Mouse (Mus musculus): ENCODE measurements at regions not wholly inside any gene's neighbourhood (a gene's known extent, or its start where the extent isn't known, plus 50 kb on each side); places are given as distances from the start of the nearest gene placed in this dataset.
A peak's percentile ranks its signal among the peaks of the same experiment; 100 is the strongest.

DNA sequence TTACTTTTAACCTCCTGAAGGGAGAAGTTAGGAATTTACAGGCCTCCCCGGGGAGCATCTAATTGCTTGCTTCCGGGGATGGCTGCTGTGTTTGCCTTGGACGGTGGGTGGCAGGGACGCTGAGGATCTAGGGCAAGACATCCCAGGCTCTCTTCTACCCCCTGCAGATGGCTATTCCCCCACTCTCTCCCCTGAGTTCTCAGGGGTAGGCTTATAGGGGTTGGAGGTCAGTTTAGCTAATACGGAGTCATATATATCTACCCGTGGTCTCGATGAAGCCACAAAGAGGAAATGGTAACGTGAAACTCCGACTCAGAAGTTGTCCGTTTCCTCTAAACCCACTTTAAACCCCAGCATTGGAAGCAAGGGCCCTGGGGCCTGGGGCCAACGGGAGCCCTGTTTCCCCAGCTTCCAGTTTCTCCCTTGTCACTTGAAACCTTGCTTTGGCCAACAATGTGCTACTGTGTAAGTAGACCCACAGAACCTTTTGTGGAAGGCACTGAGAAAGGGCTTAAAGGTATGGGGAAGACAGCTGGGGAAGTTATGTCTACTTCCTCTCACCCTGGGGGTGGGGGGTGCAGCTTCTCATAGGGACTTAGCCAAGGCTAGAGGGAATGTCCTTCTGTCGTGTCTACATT, 156.4 kb downstream of the Opa1 start:
- H3K9me3 ChIP-seq (replicated peaks; ENCODE audit: control insufficient read depth, low read length), result no peaks in the 10 kb centered on the region
- H3K4me2 ChIP-seq (ENCODE audit: low read length), result no peak overlapping the region
- peaks cover 12% of the 10 kb centered on the region for H3K4me1 ChIP-seq (ENCODE audit: control insufficient read depth, insufficient read depth, low read length)
- no peak overlapping the region for H3K27ac ChIP-seq (ENCODE audit: low read depth, low read length)
- DNase-seq (ENCODE audit: low spot score), result peak; percentile 24
- H3K27me3 ChIP-seq (replicated peaks; ENCODE audit: control insufficient read depth, insufficient read depth, low read length), result peaks cover 13% of the 10 kb centered on the region
- no peak overlapping the region for H3K4me3 ChIP-seq (ENCODE audit: low read depth, low read length)
- H3K9ac ChIP-seq (ENCODE audit: low read length), result peak overlapping the region; percentile 29; the same call in 1 of the 2 replicates
- 27% methylated on average over 12 of the region's 12 CpGs for WGBS
- H3K36me3 ChIP-seq (ENCODE audit: control insufficient read depth, insufficient read depth, low read length), result no peaks in the 10 kb centered on the region
- ATAC-seq, result peak; percentile 25; the same call in 1 of the 2 replicates

DNA sequence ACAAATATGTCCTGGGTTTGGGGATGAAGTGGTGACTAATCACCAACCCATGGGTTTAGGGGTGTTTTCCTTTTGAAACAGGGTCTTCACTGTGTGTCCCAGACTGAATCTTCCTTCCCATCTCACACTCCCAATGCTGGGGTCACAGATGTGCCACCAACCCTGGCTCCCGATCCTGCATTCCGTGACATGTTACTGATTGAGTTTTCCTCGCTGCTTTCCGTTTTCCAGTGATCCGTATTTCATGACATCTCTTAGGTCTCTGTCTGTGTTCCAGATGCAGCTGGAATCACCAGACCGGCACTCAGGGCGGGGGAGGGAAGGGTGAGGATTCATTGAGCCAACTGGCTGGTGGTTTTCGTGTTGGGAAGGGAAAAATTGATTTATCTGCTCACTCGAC, 157.1 kb downstream of the Opa1 start:
- H3K4me1 ChIP-seq (ENCODE audit: control insufficient read depth, insufficient read depth, low read length), result peaks cover 12% of the 10 kb centered on the region
- 85% methylated on average over 9 of the region's 9 CpGs for WGBS
- H3K27ac ChIP-seq (ENCODE audit: low read depth, low read length), result no peak overlapping the region
- H3K9ac ChIP-seq (ENCODE audit: low read length), result no peak overlapping the region
- no peaks in the 10 kb centered on the region for H3K36me3 ChIP-seq (ENCODE audit: control insufficient read depth, insufficient read depth, low read length)
- ATAC-seq (no peak), DNase-seq (ENCODE audit: low spot score) (no peak)
- H3K27me3 ChIP-seq (replicated peaks; ENCODE audit: control insufficient read depth, insufficient read depth, low read length), result peaks cover 13% of the 10 kb centered on the region; the same call in 1 of the 2 replicates
- no peaks in the 10 kb centered on the region for H3K9me3 ChIP-seq (replicated peaks; ENCODE audit: control insufficient read depth, low read length)
- no peak overlapping the region for H3K4me3 ChIP-seq (ENCODE audit: low read depth, low read length)
- H3K4me2 ChIP-seq (ENCODE audit: low read length), result no peak overlapping the region

DNA sequence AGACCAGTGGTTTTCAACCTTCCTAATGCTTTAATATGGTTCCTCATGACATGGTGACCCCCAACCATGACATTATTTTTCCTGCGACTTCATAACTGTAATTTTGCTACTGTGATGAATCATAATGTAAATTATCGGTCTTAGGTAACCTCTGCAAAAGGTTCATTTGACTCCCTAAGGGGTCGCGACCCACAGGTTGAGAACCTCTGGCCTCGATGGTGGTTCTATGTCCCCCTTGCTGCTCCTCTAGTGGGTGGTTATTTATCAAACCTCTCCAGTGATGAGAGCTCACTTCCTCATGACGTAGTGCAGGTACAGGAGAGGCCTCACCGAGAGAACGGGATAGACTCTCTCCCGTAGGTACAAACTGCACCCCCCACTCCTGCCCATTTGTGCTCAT, 158.9 kb downstream of the Opa1 start:
- H3K4me1 ChIP-seq (ENCODE audit: control insufficient read depth, insufficient read depth, low read length), result peaks cover 12% of the 10 kb centered on the region
- DNase-seq (ENCODE audit: low spot score), result no peak
- H3K27ac ChIP-seq (ENCODE audit: low read depth, low read length), result no peak overlapping the region
- H3K36me3 ChIP-seq (ENCODE audit: control insufficient read depth, insufficient read depth, low read length), result no peaks in the 10 kb centered on the region
- 97% methylated on average over 9 of the region's 9 CpGs for WGBS
- H3K4me3 ChIP-seq (ENCODE audit: low read depth, low read length), result no peak overlapping the region
- no peak for ATAC-seq
- H3K27me3 ChIP-seq (replicated peaks; ENCODE audit: control insufficient read depth, insufficient read depth, low read length), result peaks cover 4% of the 10 kb centered on the region; the same call in 1 of the 2 replicates
- no peak overlapping the region for H3K9ac ChIP-seq (ENCODE audit: low read length)
- H3K9me3 ChIP-seq (replicated peaks; ENCODE audit: control insufficient read depth, low read length), result no peaks in the 10 kb centered on the region
- no peak overlapping the region for H3K4me2 ChIP-seq (ENCODE audit: low read length)

DNA sequence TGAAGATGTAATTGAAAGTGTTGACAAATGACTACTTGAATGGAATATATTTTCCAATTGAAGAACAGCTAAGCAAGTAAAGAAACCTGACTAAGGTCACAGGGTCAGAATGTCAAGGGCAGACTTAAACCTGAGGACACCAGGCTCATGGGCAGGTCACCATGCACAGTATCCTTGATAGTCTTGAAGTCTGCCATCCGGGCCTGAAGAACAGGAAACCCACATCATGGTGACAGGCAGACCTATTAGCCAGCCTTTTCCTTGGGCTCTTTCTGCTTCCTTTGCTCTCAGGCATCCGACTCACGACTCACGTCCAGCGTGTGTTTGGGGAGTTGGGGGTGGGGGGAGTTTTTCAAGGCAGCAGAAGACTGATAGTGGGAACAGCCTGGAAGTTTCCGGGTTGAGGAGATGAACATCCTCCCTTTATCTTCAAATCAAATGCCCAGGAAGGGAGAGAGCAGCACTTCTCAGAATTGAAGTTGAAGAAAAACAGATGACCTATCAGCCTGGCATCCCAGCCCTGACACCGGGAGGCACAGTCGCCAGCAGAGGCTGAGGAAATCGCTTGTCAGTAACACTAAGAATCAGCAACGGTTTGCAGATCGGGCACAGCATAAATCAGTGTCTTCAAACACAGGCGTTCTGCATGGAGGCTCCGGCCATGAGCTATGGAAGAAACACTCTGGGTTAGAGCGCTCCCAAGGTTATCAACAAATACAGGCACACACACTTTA, 163.5 kb downstream of the Opa1 start:
- Histone ChIP-seq H3K36me3 (ENCODE audit: control insufficient read depth, insufficient read depth, low read length) (no peaks in the 10 kb centered on the region), H3K27ac (ENCODE audit: low read depth, low read length) (no peak overlapping the region), H3K27me3 (replicated peaks; ENCODE audit: control insufficient read depth, insufficient read depth, low read length) (no peaks in the 10 kb centered on the region), H3K4me3 (ENCODE audit: low read depth, low read length) (no peak overlapping the region), H3K4me1 (ENCODE audit: control insufficient read depth, insufficient read depth, low read length) (no peaks in the 10 kb centered on the region), H3K9ac (ENCODE audit: low read length) (no peak overlapping the region), H3K9me3 (replicated peaks; ENCODE audit: control insufficient read depth, low read length) (no peaks in the 10 kb centered on the region), H3K4me2 (ENCODE audit: low read length) (no peak overlapping the region)
- 79% methylated on average over 14 of the region's 14 CpGs for WGBS
- ATAC-seq (no peak), DNase-seq (ENCODE audit: low spot score) (no peak)

DNA sequence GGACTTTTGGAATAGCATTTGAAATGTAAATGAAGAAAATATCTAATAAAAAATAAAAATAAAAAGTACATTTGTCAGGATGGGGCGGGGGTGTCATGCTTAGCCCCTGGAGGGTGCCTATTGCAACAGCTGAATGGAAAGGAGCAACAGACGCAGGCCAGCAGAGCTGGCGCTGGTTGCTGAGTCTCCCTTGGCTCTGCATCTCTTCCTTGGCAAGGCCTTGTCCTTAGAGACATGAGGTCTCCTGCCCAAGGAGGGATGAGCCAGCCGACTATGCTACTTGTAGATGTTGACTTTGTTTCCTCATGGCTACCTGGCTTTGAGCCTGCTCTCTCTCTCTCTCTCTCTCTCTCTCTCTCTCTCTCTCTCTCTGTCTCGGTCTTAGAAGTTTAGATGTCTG, 166.4 kb downstream of the Opa1 start:
- 90% methylated on average over 5 of the region's 5 CpGs for WGBS
- H3K4me2 ChIP-seq (ENCODE audit: low read length), result no peak overlapping the region
- H3K9me3 ChIP-seq (replicated peaks; ENCODE audit: control insufficient read depth, low read length), result no peaks in the 10 kb centered on the region
- no peaks in the 10 kb centered on the region for H3K4me1 ChIP-seq (ENCODE audit: control insufficient read depth, insufficient read depth, low read length)
- ATAC-seq (no peak), DNase-seq (ENCODE audit: low spot score) (no peak)
- H3K9ac ChIP-seq (ENCODE audit: low read length), result no peak overlapping the region
- no peaks in the 10 kb centered on the region for H3K36me3 ChIP-seq (ENCODE audit: control insufficient read depth, insufficient read depth, low read length)
- H3K4me3 ChIP-seq (ENCODE audit: low read depth, low read length), result no peak overlapping the region
- no peaks in the 10 kb centered on the region for H3K27me3 ChIP-seq (replicated peaks; ENCODE audit: control insufficient read depth, insufficient read depth, low read length)
- H3K27ac ChIP-seq (ENCODE audit: low read depth, low read length), result no peak overlapping the region

DNA sequence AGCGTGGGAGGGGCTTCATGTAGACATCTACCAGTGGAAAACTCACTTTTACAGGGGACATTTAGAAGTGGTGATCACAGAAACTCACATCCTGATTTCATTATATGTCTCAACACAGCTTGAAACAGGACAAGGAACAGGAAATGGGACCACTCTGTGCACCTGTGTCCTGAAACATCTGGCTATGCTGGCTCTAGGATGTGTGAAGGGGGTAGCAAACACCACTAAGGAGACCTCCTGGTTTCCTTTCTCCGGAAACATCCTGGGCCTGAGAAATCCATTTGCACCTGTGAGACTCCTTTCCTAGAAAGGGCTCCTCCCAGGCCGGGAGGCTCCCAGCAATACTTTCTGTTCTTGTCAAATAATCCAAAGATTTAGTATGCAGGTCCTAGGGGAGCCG, 167.1 kb downstream of the Opa1 start:
- no peaks in the 10 kb centered on the region for H3K27me3 ChIP-seq (replicated peaks; ENCODE audit: control insufficient read depth, insufficient read depth, low read length)
- H3K36me3 ChIP-seq (ENCODE audit: control insufficient read depth, insufficient read depth, low read length), result no peaks in the 10 kb centered on the region
- no peaks in the 10 kb centered on the region for H3K9me3 ChIP-seq (replicated peaks; ENCODE audit: control insufficient read depth, low read length)
- H3K9ac ChIP-seq (ENCODE audit: low read length), result no peak overlapping the region
- no peaks in the 10 kb centered on the region for H3K4me1 ChIP-seq (ENCODE audit: control insufficient read depth, insufficient read depth, low read length)
- WGBS, result 92% methylated on average over 4 of the region's 4 CpGs
- no peak overlapping the region for H3K4me2 ChIP-seq (ENCODE audit: low read length)
- no peak for DNase-seq (ENCODE audit: low spot score)
- ATAC-seq, result no peak
- H3K4me3 ChIP-seq (ENCODE audit: low read depth, low read length), result no peak overlapping the region
- no peak overlapping the region for H3K27ac ChIP-seq (ENCODE audit: low read depth, low read length)

DNA sequence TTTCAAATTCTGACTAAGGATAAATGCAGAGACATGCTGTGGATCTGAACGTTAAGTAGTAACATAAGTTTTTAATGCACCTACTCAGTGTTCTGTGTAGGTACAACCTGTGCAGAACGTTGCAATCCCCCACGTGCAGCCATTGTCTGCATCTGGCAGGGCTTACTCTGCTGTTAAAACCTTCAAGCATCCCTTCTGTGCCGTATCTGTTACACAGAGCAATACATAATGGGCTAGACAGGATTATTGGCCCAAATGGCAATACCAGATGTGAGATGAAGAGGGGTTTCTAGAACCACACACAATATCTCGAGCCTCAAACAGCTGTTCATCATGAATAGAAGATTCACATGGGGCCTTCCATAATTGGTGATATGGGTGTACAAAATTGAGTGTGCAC, 170.0 kb downstream of the Opa1 start:
- Histone ChIP-seq H3K36me3 (ENCODE audit: control insufficient read depth, insufficient read depth, low read length) (no peaks in the 10 kb centered on the region), H3K9ac (ENCODE audit: low read length) (no peak overlapping the region), H3K27ac (ENCODE audit: low read depth, low read length) (no peak overlapping the region), H3K4me2 (ENCODE audit: low read length) (no peak overlapping the region), H3K9me3 (replicated peaks; ENCODE audit: control insufficient read depth, low read length) (no peaks in the 10 kb centered on the region), H3K27me3 (replicated peaks; ENCODE audit: control insufficient read depth, insufficient read depth, low read length) (no peaks in the 10 kb centered on the region), H3K4me3 (ENCODE audit: low read depth, low read length) (no peak overlapping the region), H3K4me1 (ENCODE audit: control insufficient read depth, insufficient read depth, low read length) (no peaks in the 10 kb centered on the region)
- DNase-seq (ENCODE audit: low spot score) (no peak), ATAC-seq (no peak)
- WGBS, result 77% methylated on average over 5 of the region's 5 CpGs

DNA sequence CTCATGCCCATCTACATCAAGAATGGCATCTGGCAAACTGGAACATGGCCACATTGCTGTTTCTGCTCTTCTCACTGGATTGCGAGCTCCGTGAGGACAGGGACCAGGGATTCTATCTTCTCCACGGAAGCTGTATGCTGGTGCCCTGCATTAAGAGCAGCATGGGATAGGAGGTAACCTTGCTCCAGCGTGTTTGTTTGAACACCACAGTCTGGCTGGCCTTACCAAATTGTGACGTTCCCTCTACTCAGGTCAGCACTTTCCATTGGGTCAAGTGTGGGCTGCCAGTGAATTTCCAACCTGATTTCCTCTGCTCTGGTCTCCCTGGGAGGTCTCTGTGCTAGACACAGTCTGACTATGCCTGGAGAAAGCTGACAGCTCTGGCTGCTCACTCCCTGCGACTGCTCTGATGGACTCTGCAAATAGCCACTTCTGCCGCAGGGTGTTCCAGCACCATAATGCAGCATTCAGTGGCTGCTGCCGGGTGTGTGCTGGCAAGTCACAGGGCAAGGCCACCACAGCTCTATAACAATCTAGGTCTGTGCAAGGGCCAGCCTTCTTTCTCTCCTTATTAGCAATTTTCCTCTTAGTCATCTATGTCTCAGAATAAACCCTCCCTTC, 175.6 kb downstream of the Opa1 start:
- Histone ChIP-seq H3K9me3 (replicated peaks; ENCODE audit: control insufficient read depth, low read length) (no peaks in the 10 kb centered on the region), H3K4me3 (ENCODE audit: low read depth, low read length) (no peak overlapping the region), H3K36me3 (ENCODE audit: control insufficient read depth, insufficient read depth, low read length) (no peaks in the 10 kb centered on the region), H3K9ac (ENCODE audit: low read length) (no peak overlapping the region), H3K27ac (ENCODE audit: low read depth, low read length) (no peak overlapping the region), H3K27me3 (replicated peaks; ENCODE audit: control insufficient read depth, insufficient read depth, low read length) (no peaks in the 10 kb centered on the region), H3K4me2 (ENCODE audit: low read length) (no peak overlapping the region), H3K4me1 (ENCODE audit: control insufficient read depth, insufficient read depth, low read length) (no peaks in the 10 kb centered on the region)
- WGBS, result 65% methylated on average over 8 of the region's 8 CpGs
- DNase-seq (ENCODE audit: low spot score) (no peak), ATAC-seq (no peak)

DNA sequence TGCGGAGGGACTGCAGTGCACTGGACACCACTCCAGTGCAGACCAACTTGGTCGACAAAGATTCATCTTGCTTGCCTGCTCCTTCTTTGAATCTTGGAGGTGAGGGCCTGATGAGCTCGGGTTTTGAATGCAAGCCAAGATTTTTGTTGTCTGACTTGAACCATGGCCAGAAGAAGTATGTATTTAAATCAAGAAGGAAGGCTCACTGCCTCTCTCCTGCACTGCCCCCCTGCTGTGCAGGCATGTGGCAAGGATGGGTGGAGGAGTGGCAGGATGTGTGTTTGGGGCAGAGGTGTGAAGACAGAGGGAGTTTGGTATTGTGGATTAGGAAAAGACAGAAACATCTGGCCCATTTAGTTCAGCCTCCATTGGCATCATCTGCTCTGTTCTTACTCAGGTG, 179.1 kb downstream of the Opa1 start:
- Histone ChIP-seq H3K36me3 (ENCODE audit: control insufficient read depth, insufficient read depth, low read length) (no peaks in the 10 kb centered on the region), H3K27me3 (replicated peaks; ENCODE audit: control insufficient read depth, insufficient read depth, low read length) (no peaks in the 10 kb centered on the region), H3K9ac (ENCODE audit: low read length) (no peak overlapping the region), H3K27ac (ENCODE audit: low read depth, low read length) (no peak overlapping the region), H3K4me1 (ENCODE audit: control insufficient read depth, insufficient read depth, low read length) (no peaks in the 10 kb centered on the region), H3K4me2 (ENCODE audit: low read length) (no peak overlapping the region), H3K4me3 (ENCODE audit: low read depth, low read length) (no peak overlapping the region), H3K9me3 (replicated peaks; ENCODE audit: control insufficient read depth, low read length) (no peaks in the 10 kb centered on the region)
- DNase-seq (ENCODE audit: low spot score) (no peak), ATAC-seq (no peak)
- WGBS, result 76% methylated on average over 3 of the region's 3 CpGs

Measured in forebrain, embryonic 14.5 days (tissue).